Mouse (Mus musculus): ENCODE measurements around the gene Vps36. TPM values are rescaled to one million over a fixed set of nuclear protein-coding genes. Genes with fewer than 3 reads are reported as not detected.

The Vps36 gene
- polyA plus RNA-seq, 1 experiment from 2014 or later, result 29.6 TPM

GRCm38 (mm10) chr8:22259531-22259930 lies 66.9 kb downstream of the Vps36 start:
- DNase-seq (ENCODE audit: low read depth, low spot score), result no peak
- in situ Hi-C loops (cut with MboI; ENCODE audit: low pct_unique_long_range_greater_than_20kb), result no loop called here
- no peak for TF ChIP-seq CTCF (IDR thresholded peaks at IDR 0.05)
- H3K27me3 ChIP-seq, result no peaks in the 10 kb centered on the region
- ChIA-PET POLR2A (no interaction called here), CTCF (no interaction called here)
- no peak for ATAC-seq

DNA sequence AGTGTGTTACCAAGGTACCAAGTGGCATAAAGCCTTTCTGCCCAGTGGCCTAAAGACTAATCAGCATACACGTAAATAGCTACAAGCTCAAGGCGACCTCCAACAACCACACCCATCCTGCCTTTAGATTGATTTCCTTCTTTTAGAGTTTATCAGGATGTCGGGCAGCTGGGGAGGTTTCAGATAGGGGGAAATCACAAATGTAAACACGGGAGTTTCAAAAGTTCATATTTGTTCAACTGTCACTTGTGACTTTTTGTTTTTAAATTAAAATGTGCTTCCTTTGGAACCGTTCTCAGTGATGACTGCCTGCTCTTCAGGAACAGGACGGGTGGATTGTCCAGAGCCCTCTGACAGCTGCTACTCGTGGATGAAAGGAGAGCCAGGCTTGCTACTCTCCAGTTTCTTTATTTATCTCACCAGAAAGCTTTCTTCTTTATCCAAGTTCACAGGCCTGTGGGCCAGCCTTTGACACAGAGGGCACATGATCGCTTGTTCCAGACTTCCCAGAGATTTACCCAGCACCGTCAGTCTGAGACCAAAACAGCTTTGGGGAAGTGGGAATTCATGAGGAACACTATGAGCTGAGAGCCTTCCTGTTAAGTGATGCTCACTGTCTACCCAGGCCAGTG lies 67.6 kb downstream of the Vps36 start:
- TF ChIP-seq CTCF (IDR thresholded peaks at IDR 0.05), result no peak
- ATAC-seq (no peak), DNase-seq (ENCODE audit: low read depth, low spot score) (no peak)
- CTCF ChIA-PET, result no interaction called here
- POLR2A ChIA-PET, result no interaction called here
- H3K27me3 ChIP-seq, result no peaks in the 10 kb centered on the region
- in situ Hi-C loops (cut with MboI; ENCODE audit: low pct_unique_long_range_greater_than_20kb), result no loop called here

- ChIA-PET POLR2A (no interaction called here), CTCF (no interaction called here)
- H3K27me3 ChIP-seq, result no peaks in the 10 kb centered on the region
- TF ChIP-seq CTCF (IDR thresholded peaks at IDR 0.05), result no peak
- no peak for ATAC-seq
- in situ Hi-C loops (cut with MboI; ENCODE audit: low pct_unique_long_range_greater_than_20kb), result no loop called here
- DNase-seq (ENCODE audit: low read depth, low spot score), result no peak
These were observed 69.7 kb downstream of the Vps36 start for GRCm38 (mm10) chr8:22262267-22262666.

GRCm38 (mm10) chr8:22264292-22264691 lies 71.7 kb downstream of the Vps36 start:
- ATAC-seq, result no peak
- no peak for TF ChIP-seq CTCF (IDR thresholded peaks at IDR 0.05)
- in situ Hi-C loops (cut with MboI; ENCODE audit: low pct_unique_long_range_greater_than_20kb), result no loop called here
- POLR2A ChIA-PET, result no interaction called here
- DNase-seq (ENCODE audit: low read depth, low spot score), result no peak
- peaks cover 5% of the 10 kb centered on the region for H3K27me3 ChIP-seq
- CTCF ChIA-PET, result no interaction called here

DNA sequence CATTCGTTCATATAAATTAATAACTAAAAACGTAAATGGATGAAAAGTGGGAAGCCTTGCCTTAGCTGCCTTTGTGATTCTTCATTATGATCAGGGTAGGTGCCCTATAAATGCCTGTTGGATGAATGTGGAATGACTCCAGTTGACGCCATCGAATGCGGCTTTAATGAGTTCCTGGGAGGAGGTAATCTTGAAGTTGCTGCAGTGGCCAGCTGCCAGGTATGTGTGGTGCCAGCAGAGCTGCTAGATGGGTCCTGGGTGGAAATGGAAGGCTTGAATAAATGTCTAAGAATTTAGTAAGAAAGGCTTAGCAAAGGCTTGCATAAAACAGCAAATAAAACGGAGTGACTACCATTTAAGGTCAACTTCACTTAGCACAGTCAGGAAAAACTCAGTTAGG lies 72.2 kb downstream of the Vps36 start:
- TF ChIP-seq CTCF (IDR thresholded peaks at IDR 0.05), result no peak
- in situ Hi-C loops (cut with MboI; ENCODE audit: low pct_unique_long_range_greater_than_20kb), result no loop called here
- ChIA-PET CTCF (no interaction called here), POLR2A (interaction anchor here (0.5 to 0.7 kb wide), 2 partner anchors 46 to 115 kb away, joined by 3 to 4 read pairs; no protein-coding TSS in a partner anchor)
- peaks cover 5% of the 10 kb centered on the region for H3K27me3 ChIP-seq
- ATAC-seq, result no peak
- no peak for DNase-seq (ENCODE audit: low read depth, low spot score)

GRCm38 (mm10) chr8:22265194-22265593 lies 72.6 kb downstream of the Vps36 start:
- POLR2A ChIA-PET, result interaction anchor here (0.5 to 0.7 kb wide), 2 partner anchors 46 to 114 kb away, joined by 3 to 4 read pairs; no protein-coding TSS in a partner anchor
- ATAC-seq, result no peak
- in situ Hi-C loops (cut with MboI; ENCODE audit: low pct_unique_long_range_greater_than_20kb), result no loop called here

DNA sequence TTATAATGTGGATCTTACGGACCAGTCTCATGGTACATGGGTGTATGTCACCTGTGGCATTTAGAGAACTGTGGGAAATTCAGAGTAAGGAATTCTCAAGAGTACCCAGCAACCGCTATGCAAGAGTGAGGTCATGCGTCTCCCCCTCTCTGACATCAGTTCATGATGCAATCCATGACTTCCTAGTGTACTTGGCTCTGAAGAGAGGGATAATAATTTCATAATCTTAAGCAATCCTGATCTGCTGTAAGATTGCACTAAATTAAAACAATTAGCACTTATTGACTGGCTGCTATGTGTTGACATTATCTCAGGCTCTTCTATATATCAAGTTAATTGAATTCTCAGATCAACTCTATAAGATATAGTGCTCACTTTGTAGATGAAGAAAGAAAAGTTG lies 74.2 kb downstream of the Vps36 start:
- TF ChIP-seq CTCF (IDR thresholded peaks at IDR 0.05), result no peak
- CTCF ChIA-PET, result no interaction called here
- in situ Hi-C loops (cut with MboI; ENCODE audit: low pct_unique_long_range_greater_than_20kb), result no loop called here
- peaks cover 5% of the 10 kb centered on the region for H3K27me3 ChIP-seq
- POLR2A ChIA-PET, result no interaction called here
- ATAC-seq, result no peak
- DNase-seq (ENCODE audit: low read depth, low spot score), result no peak

More at GRCm38 (mm10) chr8:22265194-22265593, 72.6 kb downstream of the Vps36 start:
- no peak for TF ChIP-seq CTCF (IDR thresholded peaks at IDR 0.05)
- DNase-seq (ENCODE audit: low read depth, low spot score), result no peak
- H3K27me3 ChIP-seq, result peaks cover 5% of the 10 kb centered on the region
- CTCF ChIA-PET, result no interaction called here

Other genes starting within 250 kb of the Vps36 start
- gene Defb13, start 246.0 kb upstream of the Vps36 start, polyA plus RNA-seq (2021), result not detected
- not detected for gene Fam90a1a, start 234.1 kb upstream of the Vps36 start, polyA plus RNA-seq (2021)
- gene Ccdc70, start 223.0 kb upstream of the Vps36 start, polyA plus RNA-seq (2021), result not detected
- gene Atp7b, start 132.5 kb upstream of the Vps36 start, polyA plus RNA-seq (2021), result 0.32 TPM
- gene Alg11, start 132.1 kb upstream of the Vps36 start, polyA plus RNA-seq (2021), result 13.7 TPM
- 3.4 TPM for gene Nek5, start 67.8 kb upstream of the Vps36 start, polyA plus RNA-seq (2021)
- gene Nek3, start 26.4 kb upstream of the Vps36 start, polyA plus RNA-seq (2021), result 7.3 TPM
- 30.9 TPM for gene Ckap2, start 7.0 kb upstream of the Vps36 start, polyA plus RNA-seq (2021)
- gene Thsd1, start 34.5 kb downstream of the Vps36 start, polyA plus RNA-seq (2021), result 0.36 TPM
- gene Tpte, start 90.6 kb downstream of the Vps36 start, polyA plus RNA-seq (2021), result not detected
- 10.1 TPM for gene Slc25a15, start 205.8 kb downstream of the Vps36 start, polyA plus RNA-seq (2021)
- gene Mrps31, start 218.6 kb downstream of the Vps36 start, polyA plus RNA-seq (2021), result 32.9 TPM